Mouse (Mus musculus) neural tube, embryonic 11.5 days (tissue): ENCODE measurements around the gene Iqgap2. TPM values are rescaled to one million over a fixed set of nuclear protein-coding genes. Genes with fewer than 3 reads are reported as not detected.

ENCODE experiments used
- ATAC-seq: fragments of 200-750 bp; cut with Nextera tagmentation; 2 replicates; pipeline ENCODE4 v1.8.0; 2017; ENCODE audit warnings: moderate number of reproducible peaks, mild to moderate bottlenecking, moderate TSS enrichment, moderate library complexity; ENCODE audit not compliant: insufficient read depth, low FRiP score, low TSS enrichment
- DNase-seq: peaks from one replicate; pipeline ENCODE4 v3.0.0-alpha.2; 2015; ENCODE audit warnings: low spot score
- H3K27ac ChIP-seq: fragments of 300-500 bp; sonication (generic); 2 replicates; pipeline ENCODE4 v1.5.1; 2014; ENCODE audit warnings: low read depth, mild to moderate bottlenecking, low read length
- H3K27me3 ChIP-seq: fragments of 300-500 bp; sonication (generic); 2 replicates; pipeline ENCODE4 v1.6.1; 2014; ENCODE audit warnings: mild to moderate bottlenecking, low read length, mixed read lengths; ENCODE audit not compliant: control insufficient read depth, insufficient read depth
- H3K36me3 ChIP-seq: fragments of 300-500 bp; sonication (generic); 2 replicates; pipeline ENCODE4 v1.6.1; 2014; ENCODE audit warnings: mild to moderate bottlenecking, low read length, moderate library complexity, mixed read lengths; ENCODE audit not compliant: control insufficient read depth, insufficient read depth
- H3K4me1 ChIP-seq: fragments of 300-500 bp; sonication (generic); 2 replicates; pipeline ENCODE4 v1.6.1; 2014; ENCODE audit warnings: low read length, mixed read lengths; ENCODE audit not compliant: control insufficient read depth, insufficient read depth
- H3K4me2 ChIP-seq: fragments of 300-500 bp; sonication (generic); 2 replicates; pipeline ENCODE4 v1.6.1; 2014; ENCODE audit warnings: low read depth, mild to moderate bottlenecking, moderate library complexity
- H3K4me3 ChIP-seq: fragments of 300-500 bp; sonication (generic); 2 replicates; pipeline ENCODE4 v1.5.1; 2014; ENCODE audit warnings: low read depth, low read length
- H3K9ac ChIP-seq: fragments of 300-500 bp; sonication (generic); 2 replicates; pipeline ENCODE4 v1.6.1; 2014; ENCODE audit warnings: mild to moderate bottlenecking, low read length
- H3K9me3 ChIP-seq: fragments of 300-500 bp; sonication (generic); 2 replicates; pipeline ENCODE4 v1.6.1; 2016; ENCODE audit warnings: low read length; ENCODE audit not compliant: control insufficient read depth
- WGBS: fragments of 180-500 bp; shearing (Covaris S2); extraction: QIAGEN DNeasy Blood & Tissue Kit; methylation state at CpG from one replicate; pipeline ENCODE4 v1.1.7; 2014; 5-methylcytosine and 5-hydroxymethylcytosine counted together
- polyA plus RNA-seq: library from polyadenylated mRNA; unstranded; fragments of >200 nt; fragmentation: Nextera tagmentation; extraction: Ambion mirVana; gene quantifications from 2 replicates; pipeline ENCODE4 v1.2.1, GENCODE M21; 2014

The Iqgap2 gene
- 12.5 and 15.3 TPM in 2 replicates for polyA plus RNA-seq

- WGBS = under 1% methylated on average over 31 of the region's 48 CpGs
- Histone ChIP-seq H3K36me3 (no peaks in the 10 kb centered on the region), H3K9ac (peak within 1 kb of the TSS; percentile 68), H3K4me2 (peak within 1 kb of the TSS; percentile 98), H3K9me3 (no peaks in the 10 kb centered on the region), H3K27me3 (no peaks in the 10 kb centered on the region), H3K4me3 (peak within 1 kb of the TSS; percentile 76), H3K27ac (no peak within 1 kb of the TSS), H3K4me1 (peaks cover 5% of the 10 kb centered on the region; the same call in 1 of the 2 replicates)
- DNase-seq = peak; percentile 74
- peak; percentile 71 for ATAC-seq
Observed at GRCm38 (mm10) chr13:95891491-95891925, at the start of gene Iqgap2. TSS of gene Iqgap2 (minus strand) at chr13:95891922.

- no peak overlapping the region for H3K9ac ChIP-seq
- H3K4me1 ChIP-seq = no peaks in the 10 kb centered on the region
- 74% methylated on average over 5 of the region's 5 CpGs for WGBS
- H3K4me2 ChIP-seq = no peak overlapping the region
- no peaks in the 10 kb centered on the region for H3K9me3 ChIP-seq
- H3K27me3 ChIP-seq = no peaks in the 10 kb centered on the region
- H3K4me3 ChIP-seq = no peak overlapping the region
- ATAC-seq = no peak
- DNase-seq = no peak
- no peak overlapping the region for H3K27ac ChIP-seq
- H3K36me3 ChIP-seq = no peaks in the 10 kb centered on the region
Observed at GRCm38 (mm10) chr13:95940811-95941210, 49.1 kb upstream of the Iqgap2 start.

GRCm38 (mm10) chr13:95924201-95924621 is 32.5 kb upstream of the Iqgap2 start:
- Histone ChIP-seq H3K4me3 (no peak overlapping the region), H3K9me3 (no peaks in the 10 kb centered on the region), H3K4me2 (no peak overlapping the region), H3K27me3 (no peaks in the 10 kb centered on the region), H3K36me3 (no peaks in the 10 kb centered on the region), H3K27ac (no peak overlapping the region), H3K4me1 (no peaks in the 10 kb centered on the region), H3K9ac (no peak overlapping the region)
- ATAC-seq (no peak), DNase-seq (no peak)
- 71% methylated on average over 2 of the region's 2 CpGs for WGBS

- no peak overlapping the region for H3K4me3 ChIP-seq
- WGBS = 88% methylated on average over 4 of the region's 4 CpGs
- H3K4me2 ChIP-seq = no peak overlapping the region
- no peak for ATAC-seq
- H3K36me3 ChIP-seq = no peaks in the 10 kb centered on the region
- no peak for DNase-seq
- no peak overlapping the region for H3K27ac ChIP-seq
- H3K9me3 ChIP-seq = no peaks in the 10 kb centered on the region
- no peak overlapping the region for H3K9ac ChIP-seq
- no peaks in the 10 kb centered on the region for H3K27me3 ChIP-seq
- no peaks in the 10 kb centered on the region for H3K4me1 ChIP-seq
Observed at GRCm38 (mm10) chr13:95922626-95923025, 30.9 kb upstream of the Iqgap2 start.

- no peak for ATAC-seq
- no peak for DNase-seq
- H3K9me3 ChIP-seq = no peaks in the 10 kb centered on the region
- no peak overlapping the region for H3K9ac ChIP-seq
- no peak overlapping the region for H3K4me3 ChIP-seq
- H3K27me3 ChIP-seq = no peaks in the 10 kb centered on the region
- H3K4me2 ChIP-seq = no peak overlapping the region
- WGBS = 94% methylated on average over 9 of the region's 9 CpGs
- H3K4me1 ChIP-seq = no peaks in the 10 kb centered on the region
- no peaks in the 10 kb centered on the region for H3K36me3 ChIP-seq
- H3K27ac ChIP-seq = no peak overlapping the region
Observed at GRCm38 (mm10) chr13:95918624-95919284, 27.0 kb upstream of the Iqgap2 start.

- H3K27me3 ChIP-seq = no peaks in the 10 kb centered on the region
- no peak overlapping the region for H3K4me3 ChIP-seq
- no peak for DNase-seq
- WGBS = 94% methylated on average over 2 of the region's 2 CpGs
- H3K9ac ChIP-seq = no peak overlapping the region
- H3K4me1 ChIP-seq = no peaks in the 10 kb centered on the region
- H3K9me3 ChIP-seq = no peaks in the 10 kb centered on the region
- no peaks in the 10 kb centered on the region for H3K36me3 ChIP-seq
- no peak for ATAC-seq
- no peak overlapping the region for H3K27ac ChIP-seq
- H3K4me2 ChIP-seq = no peak overlapping the region
Observed at GRCm38 (mm10) chr13:95913046-95913406, 21.3 kb upstream of the Iqgap2 start.

GRCm38 (mm10) chr13:95912157-95913045 is 20.7 kb upstream of the Iqgap2 start:
- H3K4me3 ChIP-seq = no peak overlapping the region
- H3K9me3 ChIP-seq = no peaks in the 10 kb centered on the region
- no peaks in the 10 kb centered on the region for H3K36me3 ChIP-seq
- DNase-seq (no peak), ATAC-seq (no peak)
- no peak overlapping the region for H3K4me2 ChIP-seq
- WGBS = 92% methylated on average over 11 of the region's 11 CpGs
- H3K4me1 ChIP-seq = no peaks in the 10 kb centered on the region
- no peak overlapping the region for H3K9ac ChIP-seq
- H3K27me3 ChIP-seq = no peaks in the 10 kb centered on the region
- no peak overlapping the region for H3K27ac ChIP-seq

- no peak overlapping the region for H3K9ac ChIP-seq
- H3K4me3 ChIP-seq = no peak overlapping the region
- ATAC-seq = no peak
- no peaks in the 10 kb centered on the region for H3K27me3 ChIP-seq
- H3K4me1 ChIP-seq = no peaks in the 10 kb centered on the region
- no peak for DNase-seq
- no peak overlapping the region for H3K27ac ChIP-seq
- WGBS = 73% methylated on average over 9 of the region's 9 CpGs
- no peak overlapping the region for H3K4me2 ChIP-seq
- H3K36me3 ChIP-seq = no peaks in the 10 kb centered on the region
- no peaks in the 10 kb centered on the region for H3K9me3 ChIP-seq
Observed at GRCm38 (mm10) chr13:95910270-95910669, 18.5 kb upstream of the Iqgap2 start.
